Mouse (Mus musculus) gastrocnemius, postnatal 14 days (tissue): ENCODE data around the gene Mast4. TPM values are rescaled to one million over a fixed set of nuclear protein-coding genes. Genes with fewer than 3 reads are reported as not detected.

Experiments
- DNase-seq: peaks from one replicate; pipeline ENCODE4 v3.0.0; 2021; ENCODE audit warnings: mixed read lengths
- intact Hi-C: fragments of 180-260 bp; cut with DNase I; formaldehyde crosslinking; loops from one replicate; pipeline ENCODE4 v1.15.1; 2025; ENCODE audit warnings: low total_unique reads
- total RNA-seq, 2 experiments: library from RNA; stranded (reverse); gene quantifications; 2 replicates each; pipeline ENCODE4 v1.2.3; 2021

The Mast4 gene
- total RNA-seq, 2 experiments from 2014 or later: 28.0 to 31.2 TPM

DNA sequence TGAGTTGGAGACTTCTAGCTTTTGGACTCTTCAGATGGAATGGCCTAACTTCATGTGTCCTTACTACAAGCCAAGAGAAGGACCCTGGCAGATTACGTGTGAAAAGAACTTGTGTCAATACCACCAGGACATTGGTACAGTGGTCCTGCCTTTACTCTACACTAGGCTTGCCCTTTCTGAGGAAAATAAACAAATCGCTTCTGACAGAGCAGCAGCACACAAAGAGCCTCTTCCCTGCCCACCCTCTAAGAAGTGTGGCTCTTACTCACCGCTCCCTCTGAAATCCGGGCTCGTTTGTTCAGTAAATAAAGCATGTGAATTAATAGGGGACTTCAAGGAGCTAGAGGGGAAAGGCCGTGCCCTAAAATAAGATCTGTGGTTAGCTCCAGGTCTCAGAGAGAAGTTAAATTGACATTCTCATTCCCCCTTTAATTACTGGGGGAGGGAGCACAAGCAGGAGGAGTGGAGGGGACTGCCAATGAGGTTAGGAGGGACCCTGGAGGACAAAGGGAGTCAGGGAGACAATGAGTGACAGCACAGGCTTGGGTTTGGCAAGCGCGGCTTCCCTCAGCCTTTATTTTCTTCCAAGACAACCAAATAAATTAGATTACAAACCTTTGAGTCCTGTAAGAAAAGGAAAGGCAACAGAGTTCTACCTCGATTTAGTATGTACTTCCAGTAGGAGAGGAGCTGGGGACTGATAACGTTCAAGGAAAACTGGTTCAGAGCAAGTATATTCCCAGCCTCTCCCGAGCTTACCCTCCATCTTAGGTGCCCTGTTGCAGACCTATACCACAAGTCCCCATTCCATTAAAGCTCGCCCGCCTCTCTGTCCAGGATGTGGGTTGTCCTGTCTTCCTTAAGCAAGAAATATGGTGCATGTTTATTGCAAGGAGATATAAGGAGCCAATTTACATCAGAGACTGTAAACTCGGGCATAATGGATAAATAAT is 85.9 kb downstream of the Mast4 start:
- intact Hi-C loops: no loop called here
- DNase-seq: no peak

GRCm38 (mm10) chr13:103246973-103247718 is 87.2 kb downstream of the Mast4 start:
- intact Hi-C loops: no loop called here
- no peak for DNase-seq

DNA sequence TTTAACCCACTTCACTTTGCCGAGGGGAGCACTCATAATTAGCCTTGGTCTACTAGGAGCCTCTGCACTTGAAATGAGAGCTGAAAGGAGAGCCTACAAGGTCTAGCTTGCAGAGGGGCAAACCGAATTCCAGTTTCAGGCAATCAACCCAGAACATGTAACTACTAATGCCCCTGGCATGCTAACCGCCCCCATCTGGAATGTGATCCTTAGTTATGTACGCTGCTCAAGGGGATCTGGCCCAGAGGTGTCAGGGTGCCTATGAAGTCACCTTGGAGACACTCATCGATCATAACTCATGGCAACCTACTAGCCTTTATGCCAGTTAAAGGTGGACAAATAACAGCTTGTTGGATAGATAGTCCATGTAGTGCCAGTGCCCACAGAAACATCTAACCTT is 88.9 kb downstream of the Mast4 start:
- intact Hi-C loops: no loop called here
- no peak for DNase-seq

GRCm38 (mm10) chr13:103244053-103244452 is 90.2 kb downstream of the Mast4 start:
- no peak for DNase-seq
- intact Hi-C loops: no loop called here

- no peak for DNase-seq
- intact Hi-C loops: no loop called here
Observed at GRCm38 (mm10) chr13:103241092-103241491, 93.2 kb downstream of the Mast4 start.

- DNase-seq: no peak
- intact Hi-C loops: no loop called here
Observed at GRCm38 (mm10) chr13:103239654-103240053, 94.6 kb downstream of the Mast4 start.

DNA sequence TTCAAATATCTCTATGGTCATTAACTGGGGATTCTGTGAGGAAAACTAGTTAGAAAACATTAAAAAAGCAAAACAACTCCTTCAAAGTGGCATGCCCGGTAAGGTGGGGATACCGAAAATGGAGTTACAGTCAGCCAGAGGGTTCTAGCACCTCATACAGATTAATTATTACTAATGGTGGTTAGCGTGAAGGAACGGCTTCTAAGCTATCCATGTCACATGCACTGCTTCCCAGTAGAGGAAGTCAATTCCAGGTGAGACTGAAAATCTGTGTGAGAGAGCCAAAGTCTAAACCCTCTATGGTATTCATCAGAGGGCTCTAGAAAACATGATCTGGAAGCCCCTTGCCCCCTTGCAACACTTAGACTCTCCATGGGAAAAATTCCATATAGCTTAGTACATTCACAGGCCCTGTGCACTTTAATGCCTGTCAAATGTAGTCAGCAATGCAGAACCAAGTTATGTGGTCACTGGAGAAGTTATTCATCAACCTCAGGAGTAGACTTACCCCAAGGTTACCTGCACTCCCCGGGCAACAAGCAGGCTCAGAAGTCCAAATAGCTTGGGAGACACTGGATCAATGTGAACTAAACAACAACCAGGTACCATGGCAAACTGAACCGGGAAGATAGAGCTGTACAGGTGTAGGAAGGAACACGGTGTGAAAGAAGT is 96.1 kb downstream of the Mast4 start:
- intact Hi-C loops: no loop called here
- no peak for DNase-seq

DNA sequence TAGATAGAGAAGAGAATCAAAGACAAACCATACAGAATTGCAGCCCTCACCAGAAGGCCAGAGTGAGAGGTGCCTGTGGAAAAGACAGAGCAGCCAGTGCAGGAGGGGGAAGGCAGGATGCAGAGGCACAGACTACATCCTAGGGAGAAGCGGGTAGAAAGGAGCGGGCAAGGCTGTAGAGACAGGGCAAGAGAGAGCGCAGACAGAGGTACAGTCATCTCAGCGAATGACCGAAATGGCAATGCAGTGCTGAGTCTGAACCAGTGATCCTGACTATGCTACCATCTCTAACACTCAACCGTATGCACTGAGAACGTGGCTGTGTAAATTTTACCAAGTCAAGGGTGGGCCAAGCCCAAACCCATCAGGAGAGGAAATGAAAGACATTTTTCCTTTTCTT is 102.1 kb downstream of the Mast4 start:
- no peak for DNase-seq
- intact Hi-C loops: no loop called here

GRCm38 (mm10) chr13:103229069-103229468 is 105.2 kb downstream of the Mast4 start:
- no peak for DNase-seq
- intact Hi-C loops: no loop called here

DNA sequence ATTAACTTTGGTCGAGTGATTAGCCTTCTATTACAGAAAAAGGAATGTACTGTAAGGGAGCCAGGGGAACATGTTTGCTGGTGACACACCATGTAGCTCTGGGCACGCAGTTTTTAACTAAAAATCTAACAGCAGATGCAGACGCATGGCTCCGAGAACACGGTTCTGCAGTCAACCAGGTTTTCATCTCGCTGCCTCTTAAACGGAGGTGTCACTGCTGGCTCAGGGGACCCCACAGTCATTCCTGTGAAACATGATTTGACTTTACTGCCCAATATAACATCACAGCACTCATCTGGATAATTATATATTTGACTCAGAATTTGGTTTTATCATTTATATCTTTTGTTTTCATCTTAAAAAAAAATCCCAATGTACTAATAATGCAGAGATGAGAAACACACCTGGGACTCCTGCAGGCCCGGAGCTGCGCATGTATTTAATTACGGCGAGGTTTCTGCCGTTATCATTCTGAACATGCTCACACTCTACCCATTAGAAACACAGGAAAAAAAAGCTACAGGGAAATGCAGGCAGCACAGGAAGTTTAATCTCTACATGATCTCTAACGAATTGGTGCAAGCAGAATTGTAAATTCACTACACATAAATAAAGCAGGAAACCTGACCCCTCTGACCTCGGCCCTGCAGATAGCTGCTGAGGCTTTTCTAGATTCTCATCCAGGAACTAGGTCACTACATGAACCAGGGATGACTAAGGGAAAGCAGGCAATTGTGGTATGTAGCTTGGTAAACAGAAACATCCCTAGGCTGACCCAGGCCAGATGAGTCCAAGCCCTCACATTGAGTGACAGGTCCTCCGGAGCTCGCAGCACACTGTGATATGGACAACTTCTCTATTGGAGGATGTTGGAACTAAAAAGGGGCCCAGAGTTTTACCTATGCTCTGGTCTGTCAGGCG is 108.1 kb downstream of the Mast4 start:
- no peak for DNase-seq
- intact Hi-C loops: no loop called here

- DNase-seq: no peak
- intact Hi-C loops: no loop called here
Observed at GRCm38 (mm10) chr13:103225217-103225894, 108.9 kb downstream of the Mast4 start.

DNA sequence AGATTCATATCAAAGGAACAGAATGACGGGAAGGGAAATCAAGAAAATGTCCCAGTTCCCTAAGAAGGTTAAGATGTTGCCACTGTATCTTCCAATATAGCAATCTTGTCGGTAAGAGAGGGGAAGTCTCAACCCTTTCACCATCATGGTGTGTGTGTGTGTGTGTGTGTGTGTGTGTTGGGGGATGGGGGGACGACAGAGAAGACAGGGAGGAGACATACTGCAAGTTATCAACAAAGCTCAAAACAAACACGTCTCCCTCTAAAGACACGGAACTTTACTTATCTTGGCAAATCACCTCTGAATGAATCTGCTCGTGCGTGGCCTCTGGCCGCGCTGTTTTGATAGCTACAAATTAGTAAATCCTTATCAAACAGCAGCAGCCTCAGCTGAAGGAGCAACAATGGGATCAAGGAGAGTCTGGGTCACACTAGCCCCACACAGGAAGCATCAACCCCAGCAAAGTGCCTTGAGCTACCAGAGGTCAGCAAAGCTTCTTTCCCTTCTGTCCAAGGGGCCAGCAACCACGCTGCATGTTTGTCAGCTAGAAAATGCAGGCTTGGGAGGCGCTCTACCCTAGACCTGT is 113.7 kb downstream of the Mast4 start:
- intact Hi-C loops: no loop called here
- DNase-seq: no peak

DNA sequence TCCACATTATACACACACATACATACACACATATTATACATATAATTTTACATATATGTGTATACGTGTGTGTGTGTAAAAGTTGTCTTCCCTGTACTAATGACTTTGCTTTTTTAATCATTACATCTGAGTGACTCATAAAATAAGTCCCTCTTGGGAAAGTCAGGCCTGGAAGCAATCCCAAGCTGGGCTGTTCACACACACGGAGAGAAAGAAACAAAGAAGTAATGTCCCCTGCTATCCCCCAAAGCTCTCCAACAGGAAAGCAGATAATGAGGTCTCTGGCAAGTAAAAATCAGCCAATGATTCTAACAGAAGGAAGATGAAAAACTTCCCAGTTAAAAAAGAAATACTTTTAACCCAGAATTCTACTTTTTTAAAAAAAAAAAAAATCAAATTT is 114.3 kb downstream of the Mast4 start:
- intact Hi-C loops: no loop called here
- peak; percentile 73 for DNase-seq

DNA sequence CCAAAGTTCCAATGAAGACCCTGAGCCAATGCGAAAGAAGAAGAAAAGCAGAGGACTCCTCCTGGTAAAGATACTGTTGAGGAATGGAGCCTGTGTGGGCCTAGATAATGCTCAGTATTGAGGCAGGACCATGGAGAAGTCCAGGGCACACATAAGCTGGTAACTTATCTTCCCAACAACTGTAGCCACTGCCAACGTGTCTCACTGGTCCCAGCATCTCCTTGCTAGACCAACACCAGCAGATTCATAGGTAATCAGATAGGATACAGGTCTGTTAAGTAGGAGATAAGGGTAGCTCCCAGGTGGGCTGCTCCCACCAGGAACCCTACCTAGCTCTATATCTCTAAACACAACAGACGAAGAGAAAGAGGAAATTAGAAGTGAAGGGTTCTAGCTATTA is 116.8 kb downstream of the Mast4 start:
- no peak for DNase-seq
- intact Hi-C loops: no loop called here

- intact Hi-C loops: no loop called here
Observed at GRCm38 (mm10) chr13:103214506-103214905, 119.8 kb downstream of the Mast4 start.

GRCm38 (mm10) chr13:103211953-103212352 is 122.3 kb downstream of the Mast4 start:
- DNase-seq: no peak
- intact Hi-C loops: no loop called here

More at GRCm38 (mm10) chr13:103214506-103214905, 119.8 kb downstream of the Mast4 start:
- no peak for DNase-seq

DNA sequence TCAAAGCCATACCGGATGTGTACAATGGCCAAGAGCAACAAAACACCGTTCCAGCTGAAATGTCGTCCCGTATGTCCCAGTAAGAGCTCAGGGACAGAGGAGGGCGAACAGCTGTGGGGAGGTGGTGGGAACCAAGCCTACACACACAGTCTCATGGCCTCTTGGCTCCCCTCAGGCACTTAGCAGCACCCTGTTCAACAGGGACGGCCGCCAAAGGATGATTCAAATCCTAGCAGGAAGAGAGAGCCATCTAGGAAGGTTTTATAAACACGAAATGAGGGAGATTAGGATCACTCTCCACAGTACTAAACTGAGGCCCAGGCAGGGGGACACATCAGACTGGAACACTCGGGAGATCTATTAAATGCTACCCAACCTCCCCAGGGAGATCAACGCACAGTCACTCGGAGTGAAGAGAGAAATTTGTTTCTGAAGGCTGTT is 122.8 kb downstream of the Mast4 start:
- DNase-seq: peak; percentile 87
- intact Hi-C loops: no loop called here

DNA sequence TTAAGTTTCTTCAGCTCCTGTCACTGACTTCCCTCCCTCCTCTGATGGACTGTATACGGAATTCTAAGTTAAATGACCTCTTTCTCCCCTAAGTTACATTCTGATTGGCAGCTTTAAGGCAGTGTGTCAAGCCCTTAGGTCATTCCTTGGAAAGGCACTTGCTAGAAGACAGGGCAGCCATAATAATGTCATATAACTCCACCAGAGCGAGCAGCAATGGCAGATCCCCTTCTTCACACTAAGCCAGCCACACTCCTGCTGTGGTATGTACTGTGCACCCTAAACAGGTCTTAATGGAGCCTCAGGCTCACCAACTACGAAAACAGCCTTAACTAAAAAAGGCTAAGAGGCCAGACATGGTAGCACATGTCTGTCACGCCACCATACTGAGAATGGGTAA is 123.6 kb downstream of the Mast4 start:
- intact Hi-C loops: no loop called here
- no peak for DNase-seq
